Mouse (Mus musculus): ENCODE data around the gene Pdzrn3.

Pdzrn3 gene

GRCm38 (mm10) chr6:101377167-101377934, at the start of gene Pdzrn3:
Gene Pdzrn3, minus strand, starts transcription at chr6:101377897.
- DNase-seq = peak; percentile 95

- DNase-seq = no peak
Observed at GRCm38 (mm10) chr6:101427296-101427695, 49.6 kb upstream of the Pdzrn3 start.

- no peak for DNase-seq
Observed at GRCm38 (mm10) chr6:101426301-101426700, 48.6 kb upstream of the Pdzrn3 start.

GRCm38 (mm10) chr6:101422084-101422954, 44.6 kb upstream of the Pdzrn3 start:
- DNase-seq = no peak

- no peak for DNase-seq
Observed at GRCm38 (mm10) chr6:101418213-101418612, 40.5 kb upstream of the Pdzrn3 start.

- DNase-seq = no peak
Observed at GRCm38 (mm10) chr6:101411701-101412100, 34.0 kb upstream of the Pdzrn3 start.

GRCm38 (mm10) chr6:101411064-101411463, 33.4 kb upstream of the Pdzrn3 start:
- DNase-seq = no peak

- no peak for DNase-seq
Observed at GRCm38 (mm10) chr6:101396711-101397110, 19.0 kb upstream of the Pdzrn3 start.

GRCm38 (mm10) chr6:101395908-101396307, 18.2 kb upstream of the Pdzrn3 start:
- peak; percentile 60 for DNase-seq

- DNase-seq = peak; percentile 44
Observed at GRCm38 (mm10) chr6:101392801-101393117, 15.1 kb upstream of the Pdzrn3 start.

- peak; percentile 70 for DNase-seq
Observed at GRCm38 (mm10) chr6:101392107-101392800, 14.6 kb upstream of the Pdzrn3 start.

- peak; percentile 81 for DNase-seq
Observed at GRCm38 (mm10) chr6:101385490-101385889, 7.8 kb upstream of the Pdzrn3 start.

- no peak for DNase-seq
Observed at GRCm38 (mm10) chr6:101384958-101385357, 7.3 kb upstream of the Pdzrn3 start.

- DNase-seq = no peak
Observed at GRCm38 (mm10) chr6:101384476-101384875, 6.8 kb upstream of the Pdzrn3 start.

- DNase-seq = no peak
Observed at GRCm38 (mm10) chr6:101382891-101383290, 5.2 kb upstream of the Pdzrn3 start.

GRCm38 (mm10) chr6:101379546-101379945, 1.8 kb upstream of the Pdzrn3 start:
- peak; percentile 17 for DNase-seq

- peak; percentile 97 for DNase-seq
Observed at GRCm38 (mm10) chr6:101377935-101378609, 375 bp upstream of the Pdzrn3 start.

GRCm38 (mm10) chr6:101376511-101377166, 1.1 kb downstream of the Pdzrn3 start:
- peak; percentile 93 for DNase-seq

- no peak for DNase-seq
Observed at GRCm38 (mm10) chr6:101376049-101376448, 1.6 kb downstream of the Pdzrn3 start.

- DNase-seq = peak; percentile 97
Observed at GRCm38 (mm10) chr6:101374721-101375120, 3.0 kb downstream of the Pdzrn3 start.

- peak; percentile 82 for DNase-seq
Observed at GRCm38 (mm10) chr6:101374186-101374585, 3.5 kb downstream of the Pdzrn3 start.

- DNase-seq = peak; percentile 76
Observed at GRCm38 (mm10) chr6:101372982-101373381, 4.7 kb downstream of the Pdzrn3 start.
